Mouse (Mus musculus) urinary bladder, postnatal 4 days (tissue): ENCODE measurements around the gene Gak.
A peak's percentile ranks its signal among the peaks of the same experiment; 100 is the strongest.

Source experiments
- DNase-seq, 2 experiments: peaks; one replicate each; pipeline ENCODE4 v3.0.0; 2021 to 2022; ENCODE audit warnings: low spot score in 2 of 2

The Gak gene

DNA sequence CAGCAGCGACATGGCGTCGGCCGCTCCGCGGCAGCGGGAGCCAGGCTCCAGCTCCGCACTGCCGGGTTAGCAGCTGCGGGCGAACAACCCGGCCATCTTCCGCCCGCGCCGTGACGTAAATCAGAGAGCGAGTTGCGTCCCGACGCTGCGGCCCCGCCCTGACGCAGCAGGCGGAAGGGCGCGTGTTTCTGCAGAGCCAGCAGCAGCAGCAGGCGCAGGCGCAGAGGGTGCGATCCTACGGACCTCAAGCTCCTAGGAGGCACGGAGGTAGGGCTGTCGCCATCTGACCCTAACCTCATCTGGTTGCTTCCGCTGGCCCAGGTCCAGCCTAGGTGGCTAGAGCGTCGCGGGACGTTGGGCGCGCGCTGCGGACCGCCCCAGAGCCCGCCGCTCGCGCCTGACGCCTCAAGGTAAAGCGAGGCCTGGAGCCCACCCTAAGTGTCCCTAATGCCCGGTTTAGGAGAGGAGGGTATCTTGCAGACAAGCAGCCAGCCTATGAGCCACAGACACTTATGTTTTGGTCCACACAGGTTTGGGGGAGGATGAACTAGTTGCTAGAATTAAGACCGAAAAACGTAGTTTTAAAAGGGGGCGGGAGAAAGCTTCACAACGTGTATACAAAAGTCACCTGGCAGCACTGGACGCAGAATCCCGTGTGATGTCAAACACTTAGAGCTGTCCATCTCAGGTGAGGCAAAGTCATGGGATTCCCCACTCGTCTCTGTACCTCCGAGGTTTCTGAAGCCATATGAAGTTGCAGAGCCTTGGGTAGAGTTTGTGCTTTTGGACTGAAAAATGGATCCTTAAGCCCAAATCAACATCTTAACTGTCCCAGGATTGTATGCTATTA lies at the start of gene Gak, which contains the start of gene Tmem175:
Gene Gak, minus strand, starts transcription at position 122 of the 850 bp plus-strand sequence.
Gene Tmem175, plus strand, starts transcription at position 137 of the 850 bp plus-strand sequence.
- DNase-seq, result peak; percentile 86 to 90

DNA sequence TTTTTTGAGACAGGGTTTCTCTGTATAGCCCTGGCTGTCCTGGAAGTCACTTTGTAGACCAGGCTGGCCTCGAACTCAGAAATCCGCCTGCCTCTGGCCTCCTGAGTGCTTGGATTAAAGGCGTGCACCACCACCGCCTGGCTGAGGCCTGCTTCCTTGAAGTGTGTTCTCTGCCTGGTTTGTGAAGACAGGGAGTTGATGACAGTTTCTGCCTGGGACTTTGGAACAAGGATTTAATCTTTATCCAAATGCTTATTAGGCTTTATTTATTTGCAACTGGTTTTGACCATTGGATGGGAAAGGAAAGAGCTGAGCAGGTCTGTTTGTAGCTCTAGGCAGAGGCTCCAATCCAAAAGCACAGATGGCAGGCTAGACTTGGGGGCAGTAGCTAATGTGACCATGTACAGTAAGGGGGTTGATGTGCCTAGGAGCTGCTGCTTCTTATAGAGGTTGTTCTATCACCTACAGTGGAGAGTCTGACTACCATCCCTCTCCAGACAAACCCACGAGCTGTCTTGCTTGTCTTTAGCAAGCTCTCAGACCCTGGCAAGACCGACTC lies 48.8 kb upstream of the Gak start:
- no peak for DNase-seq

DNA sequence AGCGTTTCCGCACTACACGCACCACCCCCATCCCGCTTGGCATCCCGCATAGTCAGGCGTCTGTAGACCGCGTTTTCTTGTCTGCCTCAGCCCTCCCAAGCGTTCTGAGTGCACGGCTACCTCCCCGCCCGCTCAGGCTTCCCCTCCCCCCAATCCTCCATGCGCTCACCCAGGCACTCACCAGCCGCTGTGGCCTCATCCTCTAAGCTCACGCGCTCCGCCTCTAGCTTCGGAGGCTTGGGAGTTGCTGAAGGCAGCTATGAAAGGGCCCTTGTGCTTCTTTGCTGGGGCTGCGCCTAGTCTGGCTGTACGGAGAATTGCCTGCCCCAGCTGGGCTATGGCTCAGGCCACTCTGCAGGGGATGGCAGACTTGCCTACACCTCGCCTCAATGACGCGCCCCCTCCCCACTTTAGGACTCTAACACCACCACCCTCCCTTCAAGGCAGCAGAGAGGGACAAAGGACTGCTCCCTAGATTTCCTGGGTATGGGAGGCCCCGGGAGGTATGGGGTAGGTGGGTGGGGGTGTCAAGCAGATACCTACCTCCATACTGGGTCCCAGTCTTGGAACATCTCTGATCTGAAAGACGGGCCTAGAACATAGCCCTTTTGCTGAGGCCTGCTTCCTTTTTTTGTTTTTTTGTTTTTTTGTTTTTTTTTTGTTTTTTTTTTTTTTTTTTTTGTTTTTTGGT lies 48.2 kb upstream of the Gak start:
- peak in 1 of 2 experiments; percentile 56 for DNase-seq

DNA sequence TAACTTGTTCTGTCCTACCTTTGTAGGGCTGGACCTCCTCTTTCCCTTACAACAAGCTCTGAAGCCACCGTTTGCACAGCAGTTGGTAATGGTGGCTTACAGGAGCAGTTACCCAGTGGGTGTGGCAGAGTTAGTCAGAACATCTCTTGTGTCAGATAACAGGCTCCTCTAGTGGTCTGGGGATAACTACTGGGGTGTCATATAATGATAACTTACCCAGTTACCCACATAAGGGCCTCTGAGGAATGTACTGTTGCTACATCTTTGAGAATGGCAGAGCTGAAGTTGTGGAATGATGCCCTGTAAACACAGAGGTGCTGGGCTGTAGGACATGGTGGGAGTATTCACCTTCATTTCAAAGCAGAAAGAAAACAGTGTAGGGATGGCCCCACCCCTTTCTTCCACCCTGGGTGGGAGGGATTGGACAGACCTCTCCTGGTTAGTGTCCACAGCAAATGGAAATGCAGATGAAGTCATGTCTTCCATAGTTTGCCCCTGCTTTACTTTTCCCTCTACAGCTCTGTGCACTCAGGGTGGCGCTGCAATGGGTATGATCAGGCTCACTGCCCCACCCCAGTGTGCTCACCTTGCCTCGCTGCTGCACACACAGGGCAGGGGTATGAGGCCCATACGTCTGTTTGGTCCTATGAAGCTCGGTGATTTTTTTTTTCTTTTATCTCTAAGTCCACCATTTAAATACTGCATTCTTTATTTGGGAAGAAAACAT lies 47.4 kb upstream of the Gak start:
- no peak for DNase-seq

DNA sequence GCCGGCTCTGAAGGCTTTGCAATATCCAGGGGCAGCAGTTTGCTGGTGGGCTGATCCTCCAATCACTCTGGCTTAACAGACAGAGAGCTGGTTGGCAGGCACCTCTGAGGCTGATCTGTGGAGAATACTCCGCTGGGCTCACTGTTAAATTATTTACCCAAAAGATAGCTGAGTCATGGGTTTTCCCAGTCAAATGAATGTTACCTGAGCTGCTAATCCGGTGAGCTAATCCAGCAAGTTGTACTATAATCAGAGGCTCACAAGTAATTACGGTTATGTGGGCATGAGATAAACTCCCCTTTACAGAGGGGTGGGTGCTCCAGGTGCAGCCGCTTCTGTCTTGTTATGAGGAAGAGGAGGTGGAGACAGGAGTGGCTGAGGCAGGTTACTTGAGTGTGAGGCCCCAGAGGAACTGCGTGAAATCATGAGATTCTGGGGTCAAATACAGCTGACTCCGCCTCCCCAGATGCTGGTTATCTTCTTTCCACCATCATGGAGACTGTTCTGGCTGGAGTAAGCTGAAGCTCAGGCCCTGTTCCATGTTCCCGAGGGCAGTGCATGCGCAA lies 45.8 kb upstream of the Gak start, which contains the start of gene Slc26a1:
Gene Slc26a1, minus strand, starts transcription at position 319 of the 566 bp plus-strand sequence.
- no peak for DNase-seq

DNA sequence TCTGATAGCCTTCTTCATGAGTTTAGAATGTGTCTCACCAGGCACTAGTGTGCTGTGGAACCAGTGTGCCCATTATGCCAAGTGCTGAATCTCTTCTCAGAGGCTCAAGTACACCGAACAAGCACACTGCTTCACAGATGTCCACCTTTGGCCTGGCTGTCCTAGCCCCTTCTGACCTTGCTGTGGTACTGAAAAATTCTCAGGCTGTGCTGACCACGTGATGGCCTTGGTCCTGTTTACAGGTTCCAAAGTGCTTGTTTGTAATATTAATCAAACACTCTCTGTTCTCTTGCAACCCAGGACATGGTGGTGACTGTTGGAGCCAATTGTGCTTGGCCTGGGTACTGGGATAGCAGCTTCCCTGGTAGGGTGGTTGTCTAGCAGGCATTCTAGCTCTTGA lies 45.1 kb upstream of the Gak start:
- DNase-seq, result no peak

DNA sequence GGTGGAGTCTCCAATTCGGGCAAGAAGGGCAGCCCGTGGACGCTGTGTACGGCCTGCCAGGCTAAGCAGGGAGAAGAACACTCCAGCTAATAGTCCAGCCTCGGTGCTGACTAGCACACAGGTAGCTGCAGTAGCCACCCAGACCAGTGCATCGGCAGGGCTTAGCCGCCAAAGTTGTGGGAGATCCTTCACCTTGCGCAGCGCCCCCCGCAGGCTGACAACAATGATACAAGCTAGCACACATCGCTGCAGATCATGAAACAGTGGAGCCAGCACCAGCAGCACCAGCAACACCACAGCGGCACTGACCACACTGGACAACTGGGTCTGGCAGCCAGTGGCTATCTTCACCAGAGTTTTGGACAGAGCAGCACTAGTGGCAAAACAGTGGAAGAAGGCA lies 42.2 kb upstream of the Gak start:
- no peak for DNase-seq

DNA sequence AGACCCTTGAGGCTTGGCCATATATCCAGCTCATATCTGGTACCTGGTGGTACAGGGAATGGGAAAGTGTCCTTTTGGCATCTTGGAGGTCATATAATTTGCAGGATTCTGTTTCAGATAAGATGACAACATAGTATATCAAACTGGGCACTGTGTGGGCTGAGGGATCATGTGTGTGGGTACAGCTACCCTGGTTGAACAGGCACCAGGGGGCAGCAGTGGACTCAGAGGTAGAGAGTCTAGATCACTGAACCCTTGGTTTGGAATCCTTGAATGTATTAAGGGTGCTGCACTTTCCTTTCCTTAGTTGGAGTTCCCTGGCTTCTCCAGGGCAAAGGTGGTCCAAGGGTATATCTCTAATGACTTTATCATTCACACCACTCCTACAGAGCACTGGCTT lies 41.2 kb upstream of the Gak start:
- DNase-seq, result no peak

DNA sequence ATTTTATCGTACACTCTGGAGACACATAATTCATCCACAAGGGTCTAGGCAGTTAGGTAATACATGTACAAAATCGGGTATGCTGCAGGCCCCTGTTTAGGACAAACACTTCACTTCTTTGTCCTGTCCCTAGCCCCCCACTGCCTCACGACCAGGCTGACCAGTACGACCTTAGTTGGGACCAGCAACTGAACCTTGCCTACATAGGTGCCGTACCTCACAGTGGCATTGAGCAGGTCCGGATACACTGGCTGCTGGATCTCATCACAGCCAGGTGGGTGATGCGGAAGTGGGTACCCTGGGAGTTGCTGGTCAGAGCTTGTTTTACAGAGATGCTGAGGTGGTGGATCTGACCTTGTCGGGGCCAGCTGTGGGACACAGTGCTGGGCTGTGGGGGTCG lies 40.4 kb upstream of the Gak start:
- DNase-seq, result no peak

DNA sequence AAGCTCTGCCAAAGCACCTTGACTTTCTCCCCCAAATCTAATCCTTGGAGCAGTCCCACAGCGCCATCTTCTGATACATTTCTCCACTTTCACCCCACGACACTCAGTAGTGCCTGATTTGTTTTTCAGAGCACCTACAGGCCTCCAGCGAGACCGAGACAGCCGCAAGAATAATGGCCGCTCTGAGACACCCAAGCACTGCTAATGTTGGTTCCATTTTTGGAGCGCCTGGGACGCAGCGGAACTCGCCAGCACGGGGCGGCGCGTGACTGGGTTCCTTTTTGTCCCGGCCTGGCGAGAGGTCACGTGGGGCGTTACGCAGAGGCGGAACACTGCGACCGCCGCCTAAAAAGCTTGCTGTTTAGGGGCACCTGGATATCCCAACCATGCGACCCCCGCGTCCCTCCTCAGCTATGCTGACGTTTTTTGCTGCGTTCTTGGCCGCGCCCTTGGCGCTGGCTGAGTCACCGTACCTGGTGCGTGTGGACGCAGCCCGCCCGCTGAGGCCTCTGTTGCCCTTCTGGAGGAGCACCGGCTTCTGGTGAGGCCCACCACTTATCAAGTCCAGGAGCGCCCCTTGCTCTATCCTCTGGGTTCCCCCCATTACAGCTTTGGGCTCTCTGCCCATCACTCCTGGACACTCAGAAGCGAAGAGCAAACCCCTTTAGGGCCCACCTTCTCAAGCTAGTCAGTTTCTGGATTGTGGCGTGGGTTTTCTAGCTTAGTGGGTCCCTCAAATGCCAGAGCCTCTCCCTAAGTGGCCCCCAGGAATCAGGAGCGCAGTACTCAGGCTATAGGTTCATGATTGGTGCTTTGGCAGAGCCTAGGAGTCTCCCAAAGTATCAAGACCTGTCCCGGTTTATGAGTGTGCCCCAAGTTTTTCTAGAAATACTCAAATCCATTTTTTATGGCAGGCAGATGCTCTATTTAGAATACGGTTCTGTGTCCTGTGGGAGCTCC lies 39.7 kb upstream of the Gak start, which contains the start of gene Dgkq:
Gene Dgkq, minus strand, starts transcription at position 696 of the 960 bp plus-strand sequence.
- peak; percentile 82 to 87 for DNase-seq

DNA sequence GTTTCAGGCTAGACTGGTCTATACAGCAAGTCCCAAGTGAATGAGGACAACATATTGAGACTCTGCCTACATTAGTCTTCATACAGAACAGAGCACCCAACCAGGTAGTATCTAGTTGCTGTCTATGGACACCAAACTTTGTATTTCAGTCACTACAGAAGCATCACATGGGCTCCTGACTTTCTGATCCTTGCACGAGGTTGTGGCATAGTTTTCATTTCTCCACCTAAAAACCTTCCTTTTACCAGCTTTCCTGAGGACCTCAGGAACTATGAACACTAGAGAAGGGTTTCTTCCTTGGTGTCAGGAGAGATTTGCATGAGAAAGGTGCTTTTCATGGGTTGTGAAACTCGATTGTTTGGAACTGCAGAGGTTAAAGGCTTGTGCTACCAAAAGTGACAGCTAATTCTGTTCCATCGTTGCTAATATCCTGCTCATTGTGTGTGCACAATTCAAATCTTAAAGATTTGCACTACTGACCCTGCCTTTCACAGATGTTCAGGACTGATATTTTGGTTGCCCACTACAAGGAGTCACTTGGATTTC lies 38.9 kb upstream of the Gak start:
- DNase-seq, result no peak

DNA sequence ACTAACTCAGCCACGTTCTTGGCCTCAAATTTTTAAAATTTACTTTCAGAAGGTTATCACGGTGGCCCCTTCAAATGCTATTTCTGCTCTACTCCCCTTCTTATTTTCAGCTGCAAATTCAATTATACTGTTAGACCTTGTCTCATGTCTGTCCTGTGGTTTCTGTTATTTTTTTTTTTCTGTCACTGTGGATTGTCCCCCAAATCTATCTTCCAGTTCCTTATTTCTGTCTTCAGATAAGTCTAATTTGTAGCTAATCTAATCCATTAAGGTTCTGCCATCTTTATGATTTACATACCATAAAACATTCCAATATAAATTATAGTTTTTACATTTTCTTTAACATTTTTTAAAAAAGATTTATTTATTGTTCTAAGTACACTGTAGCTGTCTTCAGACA lies 37.8 kb upstream of the Gak start:
- DNase-seq, result no peak

DNA sequence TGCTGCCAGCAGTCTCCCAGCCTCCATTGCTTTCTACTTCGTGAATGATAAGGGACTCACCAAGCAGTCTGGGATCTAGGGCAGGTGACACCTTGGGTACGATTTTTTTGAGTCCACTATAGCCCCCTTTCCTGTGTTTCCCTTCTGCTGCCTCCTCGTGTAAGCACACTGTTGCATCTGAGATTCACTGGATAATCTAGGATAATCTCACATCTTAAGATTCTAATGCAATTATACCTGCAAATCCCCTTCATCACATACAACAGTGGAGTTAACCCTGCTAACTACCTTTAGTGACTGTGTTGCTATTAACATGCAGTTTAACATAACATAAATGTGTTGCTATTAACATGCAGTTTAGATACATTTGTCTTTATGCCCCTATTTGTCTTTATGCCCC lies 35.5 kb upstream of the Gak start:
- DNase-seq, result no peak

DNA sequence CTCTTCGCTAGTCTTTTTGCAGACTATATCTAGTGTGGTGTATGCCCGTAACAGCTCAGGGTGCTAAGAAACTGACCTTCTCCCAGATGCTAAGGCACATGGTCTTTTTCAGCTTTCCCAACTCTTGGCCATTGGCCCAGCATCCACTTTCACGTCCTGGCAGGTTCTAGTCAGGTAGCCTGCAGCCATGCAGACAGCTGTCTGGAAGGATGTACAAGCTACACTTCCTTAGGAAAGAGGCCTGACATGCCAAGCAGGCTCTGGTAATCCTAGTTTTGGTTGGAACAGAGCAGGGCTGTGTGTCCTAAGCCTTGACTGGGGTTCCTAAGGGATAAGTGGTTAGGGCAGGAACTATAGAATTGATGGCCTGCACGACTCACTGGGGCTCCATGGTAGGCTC lies 33.2 kb upstream of the Gak start:
- no peak for DNase-seq

DNA sequence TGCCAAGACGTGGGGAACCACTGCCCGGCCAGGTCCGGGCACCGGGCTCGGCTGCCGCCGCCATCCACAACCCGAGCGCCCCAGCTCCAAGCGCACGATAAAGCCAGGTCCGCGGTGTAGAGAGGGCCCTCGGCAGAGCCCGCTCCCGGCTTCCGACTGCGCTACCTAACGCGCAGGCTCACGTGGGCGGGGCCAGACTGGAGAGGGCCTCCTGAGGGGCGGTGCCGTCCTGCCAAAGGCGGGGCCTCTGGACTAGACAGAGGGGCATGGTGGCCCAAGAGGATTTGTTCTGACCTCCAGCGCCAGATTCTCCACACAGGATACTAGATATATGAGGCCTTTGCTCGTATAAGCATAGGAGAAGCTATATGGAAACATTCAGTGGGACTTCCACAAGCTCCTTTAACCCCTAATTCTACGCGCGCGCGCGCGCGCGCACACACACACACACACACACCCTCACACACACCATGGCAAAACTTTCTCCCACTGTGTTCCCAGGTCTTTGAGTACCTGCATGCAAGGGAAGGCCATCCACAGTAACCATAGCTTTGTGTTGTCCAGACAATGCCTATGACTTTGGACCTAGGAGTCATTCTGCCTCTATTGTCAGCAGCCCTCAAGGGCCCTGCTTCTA lies 31.2 kb upstream of the Gak start:
- peak; percentile 84 to 95 for DNase-seq

DNA sequence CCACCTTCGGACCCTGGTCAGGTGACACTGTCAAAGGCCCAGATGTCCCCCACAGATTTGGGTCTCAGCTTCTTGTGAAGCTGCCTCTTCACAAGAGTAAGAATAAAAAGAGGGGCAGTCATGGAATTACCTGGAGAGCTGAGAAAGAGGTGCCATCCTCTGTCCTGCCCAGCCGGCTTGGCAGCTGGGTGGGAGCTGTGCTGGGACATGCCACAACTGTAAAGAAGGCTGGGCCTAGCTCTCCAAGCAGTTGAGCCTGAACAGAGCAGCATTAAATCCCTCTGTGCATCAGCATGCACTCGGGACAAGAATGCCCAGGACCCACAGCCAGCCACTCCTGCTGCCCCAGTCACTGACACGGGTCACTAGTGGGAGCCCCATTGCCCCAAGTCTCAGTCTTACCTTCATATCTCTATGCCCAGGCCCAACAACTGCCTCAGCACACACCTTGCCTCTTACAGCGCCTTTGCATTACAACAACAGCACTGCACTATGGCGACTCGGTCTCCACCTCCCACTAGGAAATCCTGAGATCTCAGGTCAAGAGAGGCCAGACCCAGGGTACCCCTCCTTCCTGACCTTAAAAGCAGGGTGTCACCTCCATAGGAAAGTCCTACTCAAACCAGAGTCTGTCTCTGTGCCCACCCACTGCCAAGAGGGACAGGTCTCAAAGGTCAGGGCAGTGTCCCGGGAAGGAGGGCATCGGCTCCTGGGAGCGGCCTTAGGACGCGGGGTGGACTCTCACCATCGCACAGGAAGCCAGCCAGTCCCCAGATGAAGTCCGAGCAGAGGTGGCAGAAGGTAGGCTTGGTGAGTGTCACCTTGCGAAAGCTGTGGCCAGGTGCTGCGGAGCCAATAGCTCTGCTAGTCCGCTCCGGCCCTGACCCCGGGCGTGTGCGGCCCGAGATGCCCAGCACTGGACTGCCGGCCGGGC lies 30.4 kb upstream of the Gak start, which contains the start of gene Idua:
Gene Idua, plus strand, starts transcription at position 634 of the 934 bp plus-strand sequence.
- DNase-seq, result no peak

DNA sequence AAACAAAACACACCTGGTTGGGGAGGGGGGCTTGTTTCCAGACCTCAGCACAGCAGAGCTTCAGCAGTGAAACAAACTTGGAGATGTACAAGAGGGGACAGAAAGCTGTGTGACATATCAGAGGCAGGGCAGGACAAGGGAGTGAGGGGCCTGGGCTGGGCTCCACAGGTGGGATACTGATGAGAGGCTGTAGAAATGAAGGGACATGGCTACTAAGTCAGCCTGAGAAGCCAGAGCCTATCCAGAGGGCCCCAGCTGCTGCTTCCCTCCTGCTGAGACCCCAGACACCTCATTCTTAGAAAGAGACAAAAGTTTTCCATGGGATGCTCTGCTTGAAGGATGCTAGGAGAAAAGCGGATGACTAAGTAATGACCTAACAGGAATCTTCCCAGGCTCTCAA lies 29.1 kb upstream of the Gak start:
- DNase-seq, result no peak

DNA sequence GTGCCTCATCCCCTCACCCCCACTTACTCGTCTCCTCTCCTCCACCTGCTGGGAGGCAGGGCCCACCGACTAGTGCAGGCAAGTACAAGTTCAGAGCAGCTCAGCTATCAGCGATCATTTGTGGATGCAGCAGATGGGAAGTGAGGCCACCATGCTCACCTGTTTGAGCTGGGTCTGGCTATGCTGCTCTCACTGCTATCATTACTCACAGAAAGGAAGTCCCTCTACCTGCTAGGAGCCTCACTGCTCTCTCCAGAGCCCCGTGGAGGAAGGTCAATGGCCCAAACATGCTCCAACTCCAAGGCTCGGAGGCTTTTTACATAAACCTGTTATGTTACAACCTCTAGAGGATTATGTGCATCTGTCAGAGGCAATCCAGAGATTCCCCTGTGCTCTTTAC lies 27.9 kb upstream of the Gak start:
- no peak for DNase-seq
